Mouse (Mus musculus) ES-Bruce4 (cell line): Measurements from ENCODE around the gene Dnajc22.

Source experiments
- CTCF ChIP-seq: IDR thresholded peaks from one replicate; pipeline ENCODE4 v1.8.1; 2011; ENCODE audit warnings: low read depth, low read length
- POLR2A ChIP-seq: IDR thresholded peaks from one replicate; pipeline ENCODE4 v1.8.1; 2011; ENCODE audit warnings: low read length; ENCODE audit not compliant: insufficient read depth

DNA sequence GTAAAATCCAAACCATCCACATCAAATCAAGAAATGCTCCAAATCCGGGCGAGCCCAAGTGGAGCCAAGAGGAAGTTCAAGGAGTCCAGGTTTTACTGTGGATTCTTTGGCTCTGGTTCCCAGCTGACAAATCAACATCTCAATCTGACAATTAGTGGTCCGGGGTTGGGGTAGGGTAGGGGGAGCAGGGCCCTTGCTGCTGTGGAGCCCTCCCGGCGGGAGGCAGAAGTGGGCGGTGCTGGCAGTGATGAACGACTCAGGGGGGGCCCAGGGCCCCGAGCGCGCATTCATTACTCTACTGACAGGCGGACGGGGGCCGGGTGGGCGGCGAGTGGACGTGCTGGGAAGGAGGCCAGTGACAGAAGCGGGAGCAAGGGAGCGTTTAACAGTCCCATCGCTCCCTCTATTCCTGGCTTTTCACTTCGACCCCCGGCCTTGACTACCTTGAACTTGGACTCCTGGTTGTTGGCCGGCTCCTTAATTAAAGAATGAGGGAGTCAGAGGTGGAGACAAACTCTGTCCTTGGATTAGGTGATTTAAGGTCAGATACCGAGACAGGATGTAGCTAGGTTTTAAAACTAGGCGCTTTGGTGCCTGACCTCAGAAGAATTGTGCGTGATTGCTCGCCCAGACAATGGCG, 1.8 kb downstream of the Dnajc22 start:
- TF ChIP-seq CTCF = no peak
- TF ChIP-seq POLR2A = no peak
